Mouse (Mus musculus) cerebellum, adult 18-20 months (tissue): ENCODE data around the gene Slc4a11.
"Not testable (repeated sequence)": the region's sequence is repeated elsewhere in the genome, so short reads cannot be mapped to it uniquely, and the experiment has no call there.

Experiments used
- DNase-seq, 2 experiments: peaks; one replicate each; pipeline ENCODE4 v3.0.0; 2021

Gene Slc4a11

DNA sequence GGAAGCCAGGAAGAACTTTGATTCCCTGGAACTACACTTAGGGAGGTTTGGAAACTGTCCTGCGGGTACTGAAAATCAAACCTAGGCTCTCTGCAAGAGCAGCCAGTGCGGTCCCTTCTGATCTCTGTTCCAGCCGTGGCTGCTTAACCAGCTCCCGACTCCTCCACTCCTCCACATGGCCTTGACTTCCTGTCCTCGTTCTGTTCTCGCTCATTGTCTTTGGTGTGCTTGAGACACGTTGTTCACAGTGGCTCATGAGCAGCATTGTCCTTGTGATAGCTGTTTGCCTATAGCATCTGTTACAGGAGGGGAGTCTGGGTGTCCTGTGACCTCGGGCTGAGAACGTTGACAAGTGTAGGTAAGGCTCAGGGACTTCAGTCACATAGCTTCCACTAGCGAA is 20.1 kb downstream of the Slc4a11 start:
- DNase-seq: no peak

DNA sequence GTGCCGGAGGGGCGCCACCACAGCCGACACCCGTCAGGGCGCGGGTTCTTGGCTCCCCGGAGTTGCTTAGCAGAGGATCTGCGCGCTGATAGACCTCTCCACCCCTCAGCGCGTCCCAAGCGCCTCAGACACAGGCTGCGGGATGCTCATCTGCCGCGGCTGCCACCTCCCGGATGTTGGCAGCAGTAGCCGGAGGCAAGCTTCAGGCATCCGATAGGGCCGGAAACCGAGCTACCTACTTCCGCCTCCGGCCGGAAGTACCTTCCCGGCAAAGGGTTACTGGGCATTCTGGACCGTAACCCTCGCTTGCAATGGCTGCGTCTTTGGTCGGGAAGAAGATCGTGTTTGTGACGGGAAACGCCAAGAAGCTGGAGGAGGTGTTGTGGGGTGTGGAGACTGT is 29.8 kb downstream of the Slc4a11 start, which contains the start of gene Itpa:
Gene Itpa (plus strand): TSS at position 52 of the 400 bp plus-strand sequence.
- DNase-seq: peak; percentile 90 to 93

DNA sequence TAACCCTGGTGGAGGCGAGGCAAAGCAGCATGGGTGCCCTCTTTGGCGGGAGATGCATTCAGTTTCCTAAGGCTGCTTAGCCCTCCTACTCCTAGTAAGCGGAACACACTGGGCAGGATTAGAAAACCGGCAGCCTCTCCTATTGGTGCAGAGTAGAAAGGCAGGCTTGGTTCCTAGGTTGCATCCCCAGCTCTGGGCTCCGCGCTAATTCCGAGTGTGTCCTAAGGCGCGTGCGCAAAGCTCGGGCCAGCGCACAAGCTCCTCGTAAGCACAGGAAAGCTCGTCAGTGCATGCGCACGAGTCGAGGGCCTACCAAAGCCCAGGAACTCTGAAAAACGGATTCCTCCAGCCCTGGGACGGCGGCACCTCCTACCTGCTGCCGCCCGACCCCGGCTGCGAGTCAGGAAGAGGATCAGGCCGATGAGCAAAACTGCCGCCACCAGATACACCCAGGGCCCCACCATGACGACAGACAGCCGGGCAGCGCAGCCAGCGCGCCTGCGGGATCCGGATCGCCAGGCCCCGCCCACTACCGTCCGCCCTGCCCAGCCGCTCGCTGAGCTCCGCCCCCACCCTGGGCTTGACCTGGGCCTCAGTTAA is 33.1 kb downstream of the Slc4a11 start, which contains the start of gene Ddrgk1:
Gene Ddrgk1 (minus strand): TSS at position 558 of the 600 bp plus-strand sequence.
- peak; percentile 94 to 95 for DNase-seq

DNA sequence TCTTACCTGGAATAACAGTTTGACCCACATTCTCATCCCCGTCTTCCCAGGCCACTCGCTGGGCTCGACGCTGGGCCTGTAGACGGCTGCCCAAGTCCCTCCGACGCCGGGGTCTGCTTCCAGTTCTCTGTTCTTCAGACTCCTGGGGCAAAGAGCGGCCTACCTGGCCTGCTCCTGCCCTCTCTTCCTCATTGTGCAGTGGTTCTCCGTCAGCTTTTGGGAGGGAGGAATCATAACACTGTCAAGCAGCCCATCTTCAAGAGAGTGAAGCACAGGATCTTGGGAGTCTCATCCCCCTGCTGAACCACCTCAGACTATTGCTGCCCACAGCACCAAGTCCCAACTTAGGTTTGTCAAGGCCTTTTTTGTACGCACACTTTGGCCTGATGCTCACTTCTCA is 34.0 kb downstream of the Slc4a11 start:
- DNase-seq: peak in 1 of 2 experiments; percentile 24

DNA sequence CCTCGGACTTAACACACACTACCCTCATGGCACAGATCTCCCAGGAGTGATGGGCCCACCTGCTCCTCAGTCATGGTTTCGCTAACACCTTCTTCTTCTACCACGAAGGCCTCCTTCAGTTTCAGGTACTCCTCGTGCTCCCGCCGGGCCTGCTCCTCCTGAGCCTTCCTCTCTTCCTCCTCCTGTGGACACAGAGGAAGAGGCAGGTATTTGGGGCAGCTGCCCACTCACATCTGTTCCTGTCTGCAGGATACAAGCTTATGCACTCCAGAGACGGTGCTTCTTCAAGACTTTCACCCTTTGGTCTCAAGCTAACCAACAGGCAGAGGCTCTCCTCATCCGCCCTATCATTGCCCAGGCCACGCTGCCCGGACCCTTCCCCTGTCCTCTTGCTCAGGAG is 38.8 kb downstream of the Slc4a11 start:
- no peak for DNase-seq

DNA sequence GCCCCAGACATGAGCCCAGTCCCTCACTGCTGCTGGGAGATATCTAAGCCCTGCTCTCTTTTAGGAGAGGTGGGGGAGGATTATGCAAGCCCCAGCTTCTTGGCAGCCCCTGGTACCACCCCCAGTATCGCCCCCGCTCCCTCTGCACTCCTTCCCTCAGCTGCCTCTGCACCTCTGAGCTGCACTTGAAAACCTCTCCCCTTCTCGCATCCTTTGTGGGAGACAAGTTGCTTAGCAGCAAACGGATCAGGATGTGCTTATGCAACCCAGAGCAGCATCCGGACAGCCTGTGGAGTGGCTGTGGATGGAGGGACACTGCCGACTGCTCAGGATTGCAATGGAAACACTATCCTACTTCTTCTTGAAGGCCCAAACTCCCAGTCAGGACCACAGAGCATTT is 39.8 kb downstream of the Slc4a11 start:
- no peak for DNase-seq

DNA sequence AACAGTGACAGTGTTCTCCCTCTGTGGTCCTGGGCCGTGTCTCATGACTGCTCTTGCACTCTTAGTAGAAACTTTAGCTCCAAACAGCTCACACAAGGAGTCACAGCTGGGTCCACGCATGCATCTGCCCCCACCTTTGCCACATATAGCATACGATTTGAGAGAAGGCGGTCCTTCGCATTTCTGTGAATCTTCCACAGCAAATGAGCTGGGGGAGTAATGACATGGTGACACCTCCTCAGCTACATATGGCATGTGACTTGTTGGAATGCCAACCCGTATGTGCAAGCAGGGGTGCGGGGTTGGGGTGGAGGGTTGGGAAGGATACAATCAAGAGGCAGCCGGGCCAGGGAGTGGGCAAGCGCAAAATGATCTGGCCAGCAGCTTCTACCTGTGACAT is 40.8 kb downstream of the Slc4a11 start:
- no peak for DNase-seq

DNA sequence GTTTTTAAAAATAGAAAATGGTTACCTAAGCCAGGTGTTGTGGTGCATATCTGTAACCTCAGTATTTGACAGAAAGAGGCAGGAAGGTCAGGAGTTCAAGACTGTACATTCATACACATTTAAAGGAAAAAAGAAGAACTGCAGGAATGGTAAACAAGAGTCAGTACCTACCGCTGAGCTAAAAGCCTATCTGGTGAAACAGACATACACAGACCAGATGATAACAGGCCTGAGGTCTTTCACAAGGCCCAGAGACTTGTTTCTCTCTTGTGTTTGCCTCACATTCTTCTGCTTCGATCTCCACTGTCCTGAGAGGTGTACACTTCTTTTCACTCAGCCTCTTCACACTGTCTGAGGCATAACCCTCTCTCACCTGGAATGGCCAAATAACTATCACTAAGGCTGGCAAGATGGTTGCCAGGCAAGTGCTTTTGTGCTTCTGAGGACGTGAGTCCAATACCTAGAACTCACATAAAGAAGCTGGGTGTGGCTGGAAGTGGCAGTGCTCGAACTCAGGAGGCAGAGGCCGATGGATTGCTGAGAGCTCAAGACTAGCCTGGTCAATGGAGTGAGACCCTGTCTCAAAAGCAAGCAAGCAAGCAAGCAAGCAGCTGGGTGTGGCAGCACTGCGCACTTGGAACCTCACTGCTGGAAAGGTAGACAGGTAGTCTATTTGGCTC is 41.5 kb downstream of the Slc4a11 start:
- no peak for DNase-seq

DNA sequence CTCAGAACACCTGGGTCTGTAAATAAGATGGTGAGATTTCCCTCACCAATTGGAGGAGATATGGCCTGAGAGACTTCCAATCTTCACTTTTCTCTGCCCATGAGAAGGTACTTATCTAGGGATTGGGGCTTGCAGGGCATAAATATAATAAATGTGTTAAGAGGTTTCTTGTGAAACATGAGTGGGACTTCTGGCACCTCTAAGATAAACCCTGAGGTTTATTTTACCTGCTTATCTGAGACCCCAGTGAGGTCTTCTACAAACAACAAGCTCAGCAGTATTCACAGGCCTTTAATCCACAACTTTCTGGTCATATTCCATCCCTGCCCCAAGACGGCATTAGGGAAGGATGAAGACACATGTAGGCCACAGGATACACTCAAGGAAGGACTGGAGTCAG is 43.6 kb downstream of the Slc4a11 start:
- no peak for DNase-seq

DNA sequence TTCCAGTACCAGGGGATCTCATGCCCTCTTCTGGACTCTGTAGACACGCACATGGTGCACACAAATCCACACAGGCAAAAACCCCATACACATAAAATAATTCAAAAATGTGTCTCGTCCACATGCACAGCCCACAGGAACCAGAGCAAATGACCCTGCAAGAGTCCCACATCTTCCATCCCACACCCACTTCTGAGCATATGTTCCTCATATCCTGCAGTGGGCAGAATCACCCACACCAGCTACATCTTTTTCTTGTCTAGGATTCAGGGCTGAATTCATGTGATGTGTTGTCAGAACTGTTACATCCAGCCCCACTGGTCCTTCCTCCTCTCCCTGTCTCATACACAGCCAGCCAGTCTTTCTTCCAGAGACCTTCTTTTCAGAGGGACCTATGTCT is 44.0 kb downstream of the Slc4a11 start:
- no peak for DNase-seq

DNA sequence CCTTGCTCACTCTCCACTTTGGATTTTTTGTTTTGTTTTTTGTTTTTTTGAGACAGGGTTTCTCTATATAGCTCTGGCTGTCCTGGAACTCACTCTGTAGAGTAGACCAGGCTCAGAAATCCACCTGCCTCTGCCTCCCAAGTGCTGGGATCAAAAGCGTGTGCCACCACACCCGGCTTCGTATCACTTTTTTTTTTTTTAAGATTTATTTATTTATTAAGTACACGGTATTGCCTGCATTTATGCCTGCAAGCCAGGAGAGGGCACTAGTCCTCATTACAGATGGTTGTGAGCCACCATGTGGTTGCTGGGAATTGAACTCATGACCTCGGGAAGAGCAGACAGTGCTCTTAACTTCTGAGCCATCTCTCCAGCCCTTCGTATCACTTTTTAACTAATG is 48.3 kb downstream of the Slc4a11 start:
- not testable (repeated sequence) for DNase-seq

DNA sequence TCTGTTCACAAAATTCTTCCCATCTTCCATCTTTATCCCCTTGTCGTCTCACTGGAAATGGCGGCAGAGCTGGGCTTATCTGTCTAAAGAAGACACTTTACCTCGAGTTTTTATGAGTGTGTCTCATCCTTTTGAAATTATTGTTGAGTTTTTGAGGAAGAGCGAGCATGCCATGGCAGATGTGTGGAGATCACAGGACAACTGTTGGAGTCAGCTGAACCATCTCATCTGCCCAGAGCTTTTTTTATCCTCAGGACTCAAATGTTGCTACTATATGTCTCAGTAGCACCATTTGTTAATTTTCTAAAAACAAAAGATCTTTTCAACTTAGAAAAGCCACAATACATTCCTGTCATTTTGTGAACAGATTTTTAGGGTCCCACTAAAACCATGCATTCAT is 52.1 kb downstream of the Slc4a11 start:
- DNase-seq: no peak

DNA sequence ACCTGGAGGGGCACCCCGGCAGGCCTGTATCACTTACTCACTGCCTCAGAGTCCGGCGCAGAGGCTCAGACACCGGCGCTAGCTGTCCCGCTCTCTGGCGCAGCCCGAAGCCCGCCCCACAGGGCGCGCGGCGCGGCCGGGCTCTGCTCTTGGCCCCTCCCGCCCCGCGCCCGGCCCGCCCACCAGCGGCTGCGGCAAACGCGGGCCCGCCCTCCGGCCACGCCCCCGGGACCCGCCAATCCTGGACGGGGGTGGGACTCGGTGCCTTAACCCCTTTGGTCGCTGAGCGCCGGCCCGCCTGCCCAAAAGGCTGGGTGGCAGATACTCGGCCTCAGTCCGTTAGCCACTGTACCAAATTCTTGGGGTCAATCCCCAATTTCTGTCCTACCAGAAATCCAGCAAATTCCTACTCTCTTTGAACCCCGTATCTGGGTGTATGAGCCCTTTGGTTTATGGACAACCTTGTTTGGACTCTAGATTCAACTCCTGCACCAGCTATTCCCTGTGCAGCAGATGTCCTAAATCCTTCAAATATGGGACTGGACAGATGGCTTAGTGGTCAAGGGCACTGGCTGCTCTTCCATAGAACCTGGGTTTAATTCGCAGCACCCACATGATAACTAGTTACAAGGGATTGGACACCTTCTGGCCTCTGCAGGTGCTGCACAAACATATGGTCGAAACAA is 54.5 kb downstream of the Slc4a11 start, which contains the start of gene Lzts3:
Gene Lzts3 (minus strand): TSS at position 120 of the 686 bp plus-strand sequence.
- DNase-seq: peak; percentile 96 to 97

DNA sequence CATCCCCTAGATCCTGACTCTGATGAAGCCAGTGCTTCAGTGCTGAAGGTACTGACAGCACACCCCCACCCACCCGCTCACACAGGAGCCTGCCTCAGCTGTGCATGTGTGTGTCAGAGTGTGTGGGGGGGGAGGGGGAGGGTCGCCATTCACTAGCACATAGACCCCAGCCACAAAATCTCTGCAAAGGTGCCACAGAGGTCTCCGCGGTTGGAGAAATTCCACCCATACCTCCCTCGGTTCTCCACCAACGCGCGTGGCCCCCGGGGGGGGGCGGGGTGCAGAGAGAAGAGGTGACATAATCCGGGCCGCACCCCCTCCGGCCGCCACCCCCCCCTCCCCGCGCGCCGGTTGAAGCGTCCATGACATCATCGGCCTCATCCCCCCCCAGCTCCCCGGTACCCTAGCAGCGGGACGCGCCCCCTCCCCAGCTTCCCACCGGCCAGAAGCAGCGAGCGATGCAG is 55.1 kb downstream of the Slc4a11 start:
- no peak for DNase-seq

DNA sequence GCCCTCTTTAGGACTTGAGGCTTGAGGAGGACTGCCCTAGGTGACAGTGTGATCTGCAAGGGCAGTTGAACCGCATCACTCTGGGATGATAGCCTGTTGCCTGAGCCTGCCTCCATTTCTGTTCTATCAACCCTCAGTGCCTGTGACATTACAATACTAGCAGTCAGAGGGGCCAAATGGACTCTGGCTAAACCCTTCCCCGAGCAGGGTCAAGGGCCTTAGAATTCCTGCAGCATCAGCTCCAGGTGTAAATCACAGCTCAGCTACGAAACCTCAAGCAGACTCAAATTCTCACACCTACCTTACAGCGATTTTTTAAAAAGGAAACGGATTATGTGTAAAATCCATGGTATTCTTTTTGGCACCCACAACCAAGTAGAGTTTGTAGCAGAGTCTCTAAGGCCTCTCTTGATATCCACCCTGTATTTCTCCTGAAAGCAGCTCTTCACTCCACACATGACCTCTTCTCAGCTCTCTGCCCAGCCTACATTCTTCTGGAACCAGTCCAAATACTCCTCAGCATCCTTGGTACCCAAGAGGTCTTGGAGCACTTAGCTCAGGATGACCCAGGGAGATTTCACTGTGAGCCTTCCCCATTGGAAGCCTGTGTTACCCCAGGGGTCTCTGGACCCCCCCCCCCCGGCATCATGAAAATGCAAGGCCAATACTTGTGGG is 55.8 kb downstream of the Slc4a11 start:
- peak in 1 of 2 experiments; percentile 20 for DNase-seq

DNA sequence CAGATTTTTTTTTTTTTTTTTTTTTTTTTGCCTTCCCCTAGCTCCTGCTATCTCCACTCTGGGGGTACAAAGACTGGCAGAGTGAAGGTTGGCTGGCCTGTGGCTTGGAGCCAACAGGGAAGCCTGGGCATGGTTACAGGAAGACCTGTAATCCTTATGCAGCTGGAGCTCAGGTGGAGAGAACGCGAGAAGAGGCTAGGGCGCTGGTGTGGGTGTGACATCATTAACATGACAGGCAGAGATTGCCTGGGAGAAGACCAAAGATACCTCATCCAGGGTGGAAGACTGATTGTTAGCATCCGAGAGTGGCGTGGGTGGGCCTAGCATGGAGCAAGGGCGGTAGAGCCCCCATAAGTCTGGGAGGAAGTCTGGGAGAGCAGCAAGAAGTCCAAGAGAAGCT is 58.0 kb downstream of the Slc4a11 start:
- peak in 1 of 2 experiments; percentile 15 for DNase-seq

DNA sequence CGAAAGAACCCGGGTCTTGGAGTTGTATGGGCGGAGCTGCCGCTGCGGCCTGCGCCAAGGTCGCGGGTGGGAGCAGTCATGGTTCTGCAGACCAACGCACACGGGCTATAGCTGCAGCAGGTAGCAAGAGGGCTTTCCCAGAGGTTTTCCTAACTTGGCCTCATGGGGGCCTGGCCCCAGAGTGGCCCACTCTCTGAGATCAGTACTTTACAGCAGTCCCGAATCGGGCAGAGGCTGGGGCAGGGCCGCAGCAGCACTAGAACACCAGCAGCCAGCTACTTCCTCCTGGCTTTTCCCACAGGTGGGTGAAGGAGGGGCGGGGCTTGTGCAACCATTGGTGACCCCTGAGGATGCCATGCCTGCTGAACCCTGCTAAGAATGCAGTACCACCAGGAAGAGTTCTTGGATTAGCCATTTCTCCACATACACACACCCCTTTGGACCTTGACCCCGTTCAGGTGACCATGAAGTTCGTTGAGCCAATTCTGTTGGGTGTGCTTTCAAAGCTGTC is 59.2 kb downstream of the Slc4a11 start:
- peak in 1 of 2 experiments; percentile 14 for DNase-seq

DNA sequence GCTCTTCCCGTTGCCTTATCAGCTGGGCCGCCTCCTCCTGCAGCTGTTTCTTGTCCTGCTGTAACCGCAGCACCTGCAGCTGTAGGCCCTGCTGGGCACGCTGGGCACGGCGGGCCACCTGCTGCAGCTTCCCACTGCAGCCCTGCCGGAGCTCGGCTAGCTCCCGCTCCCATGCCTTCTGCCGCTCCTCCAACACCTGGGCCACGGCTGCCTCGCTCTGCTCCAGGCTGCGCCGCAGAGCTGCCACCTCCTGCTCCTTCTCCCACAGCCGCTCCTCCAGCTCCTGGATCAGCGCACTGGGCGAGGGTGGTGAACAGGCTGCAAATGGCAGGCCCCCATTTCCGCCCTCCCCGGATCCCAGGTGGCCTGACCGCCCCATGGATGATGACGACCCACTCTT is 61.5 kb downstream of the Slc4a11 start:
- DNase-seq: peak; percentile 21 to 39

DNA sequence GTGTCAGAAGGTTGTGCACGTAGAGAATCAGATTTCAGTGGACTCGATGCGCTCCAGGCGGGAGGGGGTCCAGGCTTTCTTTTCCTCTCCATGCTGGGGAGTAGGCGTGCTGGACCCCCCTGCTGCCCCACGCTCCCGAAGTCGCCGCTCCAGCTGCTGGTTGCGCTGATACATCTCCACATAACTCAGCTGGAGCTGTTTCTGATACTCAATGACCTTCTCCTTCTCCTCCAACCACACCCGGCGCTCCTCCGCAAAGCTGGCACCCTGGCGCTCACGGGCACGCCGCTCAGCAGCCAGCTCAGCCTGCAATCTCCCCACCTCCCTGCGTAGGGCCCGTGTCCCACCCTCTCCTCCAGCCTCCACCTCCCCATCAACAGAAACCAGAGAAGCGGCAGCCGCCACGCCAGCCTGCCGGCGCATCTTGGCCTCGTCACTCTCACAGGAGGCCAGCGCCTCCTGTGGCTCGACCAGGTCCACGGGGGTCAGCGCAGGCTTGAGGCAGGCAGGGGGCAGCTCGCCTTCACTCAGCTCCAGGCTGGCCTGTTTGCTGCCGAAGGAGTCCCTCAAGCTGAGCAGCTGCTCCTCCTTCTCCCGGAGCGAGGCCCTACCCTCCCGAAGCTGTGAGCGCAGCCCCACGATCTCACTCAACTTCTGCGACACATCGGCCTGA is 62.4 kb downstream of the Slc4a11 start:
- peak; percentile 48 to 60 for DNase-seq
